Mouse (Mus musculus): ENCODE results near the gene Ankrd23. TPM values are rescaled to one million over a fixed set of nuclear protein-coding genes. Genes with fewer than 3 reads are reported as not detected.
A peak's percentile ranks its signal among the peaks of the same experiment; 100 is the strongest.

Gene Ankrd23
- polyA plus RNA-seq, 1 experiment from 2014 or later = 16.6 TPM

DNA sequence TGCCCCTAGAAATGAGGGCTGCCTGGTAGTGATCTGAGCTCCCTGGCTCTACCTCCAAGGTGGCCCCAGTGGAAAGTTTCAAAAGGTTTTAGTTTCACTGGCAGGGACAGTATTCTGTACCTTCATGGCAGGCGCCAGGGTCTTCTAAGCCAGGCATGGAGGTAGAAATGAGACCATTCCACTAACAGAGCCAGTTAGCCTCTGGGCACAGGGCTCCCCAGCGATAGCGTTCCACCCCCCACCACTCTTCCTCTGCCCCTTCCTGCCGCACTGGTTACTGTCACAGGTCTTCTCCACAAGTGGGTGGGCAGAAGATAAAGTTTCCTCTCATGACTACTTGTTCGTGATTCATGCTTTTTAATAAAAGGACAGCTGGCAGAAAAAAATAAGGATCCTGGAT, 23.2 kb upstream of the Ankrd23 start:
- H3K27me3 ChIP-seq (replicated peaks; ENCODE audit: low read depth, poor library complexity, severe bottlenecking) = peaks cover 9% of the 10 kb centered on the region; the same call in 1 of the 2 replicates
- H3K27ac ChIP-seq (replicated peaks) = no peak overlapping the region
- no peak for DNase-seq (ENCODE audit: low spot score)
- H3K36me3 ChIP-seq (replicated peaks) = peaks cover 10% of the 10 kb centered on the region
- peaks cover 72% of the 10 kb centered on the region for H3K4me1 ChIP-seq
- H3K9me3 ChIP-seq = no peaks in the 10 kb centered on the region
- H3K4me3 ChIP-seq = 0 out of 2 replicates have a peak overlapping the region, but pooled peaks have one; percentile 96
- 57% methylated on average over 5 of the region's 5 CpGs for WGBS

DNA sequence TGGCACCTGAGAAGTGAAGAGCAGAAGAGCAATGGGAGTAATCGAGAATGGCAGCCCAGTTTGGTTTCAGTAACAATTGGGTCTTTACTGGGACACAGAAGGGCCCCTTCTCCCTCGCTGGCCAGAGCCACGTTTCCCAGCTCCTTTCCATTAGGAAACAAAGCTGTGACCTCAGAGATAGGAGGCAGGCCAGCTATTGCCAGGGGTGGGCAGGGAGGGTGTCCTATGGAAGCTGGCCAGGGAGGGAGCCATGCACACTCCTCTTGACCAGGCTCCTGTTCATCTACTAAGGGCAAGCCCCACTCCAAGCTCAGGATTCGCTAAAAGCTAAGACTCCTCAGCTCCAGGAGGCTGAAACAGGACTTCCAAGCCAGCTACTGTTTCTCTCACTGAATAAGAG, 22.6 kb upstream of the Ankrd23 start:
- no peak for DNase-seq (ENCODE audit: low spot score)
- Histone ChIP-seq H3K36me3 (replicated peaks) (peaks cover 17% of the 10 kb centered on the region), H3K4me3 (peak overlapping the region; percentile 96), H3K27ac (replicated peaks) (peak overlapping the region; percentile 100), H3K27me3 (replicated peaks; ENCODE audit: low read depth, poor library complexity, severe bottlenecking) (peaks cover 9% of the 10 kb centered on the region; the same call in 1 of the 2 replicates), H3K9me3 (no peaks in the 10 kb centered on the region), H3K4me1 (peaks cover 74% of the 10 kb centered on the region)
- 3% methylated on average over 4 of the region's 4 CpGs for WGBS

DNA sequence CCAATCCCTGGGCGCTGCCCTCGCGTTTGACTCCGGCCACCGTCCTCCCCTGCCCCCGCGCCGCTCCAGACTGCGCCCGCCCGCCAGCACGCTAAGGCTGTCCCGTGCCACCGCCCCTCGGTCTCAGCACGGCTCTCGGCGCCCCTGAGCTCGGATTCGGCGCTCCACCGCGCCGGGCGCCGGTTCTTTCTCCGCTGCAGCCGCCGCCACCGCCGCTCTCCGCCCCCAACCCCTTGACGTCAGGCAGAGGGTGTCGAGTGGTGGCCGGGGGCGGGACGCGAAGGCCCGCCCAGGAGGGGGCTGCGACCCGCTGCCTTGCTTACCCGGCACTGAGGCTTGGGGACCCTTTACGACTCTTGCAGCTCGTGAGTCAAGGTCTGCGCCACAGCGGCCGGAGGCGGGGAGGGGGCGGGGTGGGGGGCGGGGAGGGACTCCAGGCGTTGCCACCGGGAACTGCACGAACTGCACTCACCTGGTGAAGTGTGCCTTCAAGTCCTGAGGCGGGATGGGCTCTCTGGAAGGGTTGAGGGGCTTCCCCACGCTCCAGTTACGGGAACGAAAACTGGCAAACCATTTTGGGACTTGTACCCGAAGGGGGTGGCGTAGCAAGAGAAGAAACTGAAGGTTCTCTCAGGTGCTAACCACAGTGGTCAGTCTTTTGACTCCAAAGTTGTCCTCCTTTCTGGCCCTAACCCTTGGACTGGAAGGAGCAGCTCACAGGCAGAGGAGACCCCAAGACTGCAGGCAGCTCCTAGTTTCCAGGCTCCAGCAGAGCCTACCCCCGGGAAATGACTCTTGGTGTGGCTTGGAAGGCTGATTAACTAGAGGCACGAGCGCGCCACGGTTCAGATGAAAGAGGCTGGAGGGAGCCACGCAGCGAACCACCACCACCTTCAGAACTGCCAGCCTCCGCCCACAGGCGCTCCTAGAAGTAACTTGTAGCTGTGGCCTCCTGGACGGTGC, 21.6 kb upstream of the Ankrd23 start, which contains the start of gene Sema4c:
TSS of gene Sema4c (minus strand) at position 319 of the 963 bp plus-strand sequence.
- Histone ChIP-seq H3K4me1 (peaks cover 77% of the 10 kb centered on the region), H3K9me3 (no peaks in the 10 kb centered on the region)
- peak; percentile 93 for DNase-seq (ENCODE audit: low spot score)

DNA sequence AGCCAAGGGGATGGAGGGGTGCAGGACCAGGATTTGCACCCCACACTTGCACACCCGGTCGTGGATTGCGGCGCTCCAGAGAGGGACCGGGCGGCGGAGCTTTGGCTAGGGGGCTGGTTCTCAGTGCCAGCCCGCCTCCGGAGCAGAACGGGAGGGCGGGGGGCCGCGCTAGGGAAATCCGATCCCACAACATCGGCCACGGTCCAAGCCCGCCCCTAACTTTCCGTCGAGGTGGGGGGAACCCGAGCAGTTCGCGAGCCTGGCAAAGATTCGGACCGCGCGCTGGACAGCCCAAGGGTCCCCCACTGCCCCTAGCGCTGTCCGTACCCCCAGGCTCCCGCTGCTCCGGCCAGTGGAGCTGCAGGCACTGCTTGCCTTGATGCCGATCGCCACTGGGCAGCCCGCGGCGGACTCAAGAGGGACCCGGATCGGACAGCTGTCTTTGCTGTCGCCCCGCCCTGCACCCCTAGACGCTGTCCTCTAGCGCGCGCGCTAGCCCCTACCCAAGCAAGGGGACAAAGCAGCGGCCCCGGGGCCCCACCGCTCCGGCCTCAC, 20.9 kb upstream of the Ankrd23 start:
- H3K27ac ChIP-seq (replicated peaks) = peak overlapping the region; percentile 100
- DNase-seq (ENCODE audit: low spot score) = peak; percentile 91
- H3K27me3 ChIP-seq (replicated peaks; ENCODE audit: low read depth, poor library complexity, severe bottlenecking) = peaks cover 9% of the 10 kb centered on the region; the same call in 1 of the 2 replicates
- peak overlapping the region; percentile 96 for H3K4me3 ChIP-seq
- WGBS = under 1% methylated on average over 48 of the region's 48 CpGs
- H3K4me1 ChIP-seq = peaks cover 72% of the 10 kb centered on the region
- peaks cover 34% of the 10 kb centered on the region for H3K36me3 ChIP-seq (replicated peaks)
- no peaks in the 10 kb centered on the region for H3K9me3 ChIP-seq

More for the DNA sequence above, 21.6 kb upstream of the Ankrd23 start, which contains the start of gene Sema4c:
- WGBS = under 1% methylated on average over 68 of the region's 69 CpGs
- H3K4me3 ChIP-seq = peak within 1 kb of the TSS; percentile 96
- H3K27ac ChIP-seq (replicated peaks) = peak within 1 kb of the TSS; percentile 100
- peaks cover 26% of the 10 kb centered on the region for H3K36me3 ChIP-seq (replicated peaks)
- peaks cover 9% of the 10 kb centered on the region; the same call in 1 of the 2 replicates for H3K27me3 ChIP-seq (replicated peaks; ENCODE audit: low read depth, poor library complexity, severe bottlenecking)

DNA sequence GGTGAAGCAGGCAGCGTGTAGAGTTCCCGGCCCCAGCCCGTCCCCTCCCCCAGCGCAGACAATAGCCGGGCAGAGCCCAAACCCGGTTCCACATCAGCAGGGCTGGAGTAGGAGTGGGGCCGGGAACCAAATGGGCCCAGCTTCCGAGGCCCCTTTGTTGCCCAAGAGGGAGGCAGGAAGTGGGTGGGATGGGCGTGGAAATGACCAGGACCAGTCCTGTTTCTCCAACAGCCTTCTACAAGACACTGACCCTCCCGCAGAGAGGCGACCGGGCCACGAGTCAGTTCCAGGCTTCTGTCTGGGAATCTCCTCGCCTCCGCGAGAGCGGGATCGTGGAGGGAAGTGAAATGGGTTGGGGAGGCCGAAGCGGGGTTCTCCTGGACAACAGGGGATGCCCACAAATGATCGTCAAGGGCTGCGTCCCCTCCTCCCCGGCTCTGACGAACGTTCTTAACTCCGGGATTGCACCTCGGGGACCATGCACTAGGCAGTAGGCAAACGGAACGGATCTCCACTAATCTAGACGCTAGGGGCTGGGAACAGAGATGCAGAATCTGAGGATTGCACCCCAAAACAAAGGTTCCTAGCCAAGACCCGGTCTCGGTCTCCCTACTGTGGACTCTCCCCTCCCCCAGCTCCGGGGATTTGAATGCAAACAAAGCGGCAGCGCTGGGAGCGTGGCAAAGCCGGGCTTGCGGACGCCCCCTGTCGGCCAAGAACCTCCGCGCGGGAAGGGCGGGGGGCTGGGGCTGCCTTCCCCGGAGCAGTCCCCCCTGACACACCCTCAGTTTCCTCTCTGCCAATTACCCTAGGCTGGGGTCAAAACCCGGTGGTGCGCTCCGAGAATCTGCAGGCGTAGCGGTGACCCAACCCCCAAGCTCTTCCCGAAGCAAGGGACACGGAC, 20.1 kb upstream of the Ankrd23 start:
- WGBS = under 1% methylated on average over 52 of the region's 52 CpGs
- Histone ChIP-seq H3K4me1 (peaks cover 64% of the 10 kb centered on the region), H3K27ac (replicated peaks) (peak overlapping the region; percentile 100)

DNA sequence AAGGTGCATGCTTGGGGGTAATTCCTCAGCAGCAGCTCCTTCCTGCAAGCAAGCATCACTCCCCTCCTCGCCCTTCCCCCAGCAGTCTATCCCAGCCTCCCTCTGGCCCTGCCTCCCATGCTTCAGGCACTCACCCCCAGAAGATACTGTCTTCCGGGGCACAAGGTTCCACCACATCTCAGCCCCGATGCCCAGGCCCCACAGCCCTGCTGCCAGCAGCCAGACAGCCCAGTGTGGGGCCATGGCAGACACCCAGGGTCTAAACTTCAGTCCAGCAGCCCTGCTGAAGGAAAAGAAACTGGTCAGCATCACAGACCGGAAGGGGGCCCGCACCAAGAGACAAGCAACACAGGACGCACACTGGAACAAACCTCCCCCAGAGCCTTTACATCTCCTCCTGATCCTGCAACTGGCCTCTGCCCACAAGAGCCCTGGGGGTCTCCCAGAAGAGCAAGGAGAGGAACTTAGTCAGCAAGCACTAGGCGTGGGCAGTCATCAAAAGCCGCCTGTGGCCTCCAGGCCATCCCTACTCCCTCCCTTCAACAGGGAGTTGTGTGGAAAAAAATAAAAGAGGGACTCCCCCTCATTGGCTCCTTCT, 19.2 kb upstream of the Ankrd23 start:
- Histone ChIP-seq H3K9me3 (no peaks in the 10 kb centered on the region), H3K36me3 (replicated peaks) (peaks cover 50% of the 10 kb centered on the region), H3K4me1 (peaks cover 57% of the 10 kb centered on the region), H3K27me3 (replicated peaks; ENCODE audit: low read depth, poor library complexity, severe bottlenecking) (peaks cover 9% of the 10 kb centered on the region; the same call in 1 of the 2 replicates), H3K4me3 (peak overlapping the region; percentile 96), H3K27ac (replicated peaks) (peak overlapping the region; percentile 100)
- DNase-seq (ENCODE audit: low spot score) = peak; percentile 64
- 5% methylated on average over 8 of the region's 8 CpGs for WGBS

More for the DNA sequence above, 20.1 kb upstream of the Ankrd23 start:
- no peaks in the 10 kb centered on the region for H3K9me3 ChIP-seq
- DNase-seq (ENCODE audit: low spot score) = peak; percentile 98
- peaks cover 41% of the 10 kb centered on the region for H3K36me3 ChIP-seq (replicated peaks)
- peak overlapping the region; percentile 96 for H3K4me3 ChIP-seq
- peaks cover 9% of the 10 kb centered on the region; the same call in 1 of the 2 replicates for H3K27me3 ChIP-seq (replicated peaks; ENCODE audit: low read depth, poor library complexity, severe bottlenecking)

DNA sequence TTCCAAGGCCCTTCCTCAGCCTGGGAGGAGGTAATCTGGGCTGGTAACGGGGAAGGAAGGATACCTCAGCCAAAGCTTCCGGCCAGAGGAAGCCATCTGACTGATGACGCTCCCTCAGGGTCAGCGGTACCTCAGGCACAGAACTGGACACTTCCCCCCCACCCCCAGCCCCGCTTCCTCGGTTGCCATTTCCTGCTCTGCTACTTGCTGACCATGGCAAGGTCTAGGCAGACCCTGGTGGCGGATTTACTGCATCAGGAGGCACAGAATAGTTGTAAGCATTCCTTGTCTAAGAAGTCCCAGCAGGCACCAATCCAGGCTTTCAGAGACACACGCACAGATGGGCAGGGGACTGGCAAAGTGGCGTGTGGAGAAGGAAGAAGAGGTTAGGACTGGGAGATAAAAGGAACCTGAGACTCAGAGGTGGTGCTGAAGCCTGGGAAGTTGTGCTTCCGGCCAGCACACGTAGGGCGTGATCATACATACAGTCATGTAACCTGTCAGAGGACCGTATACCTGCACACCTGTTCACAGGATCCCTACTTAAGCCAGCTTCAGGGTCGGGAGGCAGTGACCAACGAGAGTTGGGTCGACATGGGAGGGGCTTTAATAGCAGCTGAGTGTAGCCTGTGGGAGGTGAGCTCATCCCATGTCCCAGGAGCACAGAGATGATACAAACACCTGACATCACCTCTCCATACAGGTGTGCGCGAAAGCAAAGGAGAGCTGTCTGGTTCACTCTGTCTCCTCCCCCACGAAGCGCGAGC, 18.1 kb upstream of the Ankrd23 start:
- Histone ChIP-seq H3K4me1 (peaks cover 60% of the 10 kb centered on the region), H3K27me3 (replicated peaks; ENCODE audit: low read depth, poor library complexity, severe bottlenecking) (peaks cover 6% of the 10 kb centered on the region; the same call in 1 of the 2 replicates), H3K4me3 (peak overlapping the region; percentile 96), H3K36me3 (replicated peaks) (peaks cover 61% of the 10 kb centered on the region), H3K27ac (replicated peaks) (peak overlapping the region; percentile 100), H3K9me3 (no peaks in the 10 kb centered on the region)
- WGBS = 72% methylated on average over 21 of the region's 21 CpGs
- no peak for DNase-seq (ENCODE audit: low spot score)

DNA sequence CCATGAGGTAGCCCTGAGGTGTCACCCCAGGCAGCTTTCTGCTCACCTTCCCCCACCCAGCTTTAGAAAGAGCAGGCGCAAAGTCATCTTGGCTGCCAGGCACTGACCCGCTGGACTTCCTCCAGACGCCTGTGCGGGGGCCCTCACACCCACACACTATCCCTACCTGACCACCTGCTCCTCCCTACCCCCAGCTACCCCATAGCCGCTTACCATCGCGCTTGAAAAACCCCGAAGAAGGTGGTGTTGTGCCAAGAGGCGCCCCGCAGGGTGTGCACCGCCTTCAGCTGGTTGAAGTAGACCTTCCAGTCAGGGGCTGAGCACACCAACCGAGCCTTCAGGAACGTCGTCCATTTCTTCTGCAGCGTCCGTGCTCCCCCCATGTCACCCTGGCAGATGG, 15.8 kb upstream of the Ankrd23 start:
- no peak for DNase-seq (ENCODE audit: low spot score)
- no peak overlapping the region for H3K27ac ChIP-seq (replicated peaks)
- peaks cover 64% of the 10 kb centered on the region for H3K4me1 ChIP-seq
- no peak overlapping the region for H3K4me3 ChIP-seq
- WGBS = 92% methylated on average over 16 of the region's 16 CpGs
- no peaks in the 10 kb centered on the region for H3K27me3 ChIP-seq (replicated peaks; ENCODE audit: low read depth, poor library complexity, severe bottlenecking)
- H3K9me3 ChIP-seq = no peaks in the 10 kb centered on the region
- peaks cover 80% of the 10 kb centered on the region for H3K36me3 ChIP-seq (replicated peaks)

DNA sequence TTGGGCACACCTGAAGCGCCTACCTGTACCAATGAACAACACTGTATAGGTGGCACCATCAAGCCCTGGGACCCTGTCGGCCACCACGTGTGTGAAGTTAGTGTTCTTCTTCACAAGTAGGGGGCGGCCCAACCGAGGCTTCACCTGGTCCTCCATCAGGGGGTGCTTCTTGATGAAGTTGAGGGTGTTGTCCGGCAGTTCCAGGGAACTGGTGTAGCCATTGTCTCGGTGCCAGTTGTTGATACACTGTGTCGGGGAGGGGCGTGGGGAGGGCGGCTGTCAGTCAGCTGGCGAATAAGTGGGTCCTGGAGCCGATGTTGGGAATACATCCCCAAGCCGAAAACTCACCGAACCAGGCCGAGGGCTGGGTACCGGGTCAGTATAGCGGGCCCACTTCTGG, 15.2 kb upstream of the Ankrd23 start:
- WGBS = 88% methylated on average over 17 of the region's 17 CpGs
- peaks cover 69% of the 10 kb centered on the region for H3K4me1 ChIP-seq

DNA sequence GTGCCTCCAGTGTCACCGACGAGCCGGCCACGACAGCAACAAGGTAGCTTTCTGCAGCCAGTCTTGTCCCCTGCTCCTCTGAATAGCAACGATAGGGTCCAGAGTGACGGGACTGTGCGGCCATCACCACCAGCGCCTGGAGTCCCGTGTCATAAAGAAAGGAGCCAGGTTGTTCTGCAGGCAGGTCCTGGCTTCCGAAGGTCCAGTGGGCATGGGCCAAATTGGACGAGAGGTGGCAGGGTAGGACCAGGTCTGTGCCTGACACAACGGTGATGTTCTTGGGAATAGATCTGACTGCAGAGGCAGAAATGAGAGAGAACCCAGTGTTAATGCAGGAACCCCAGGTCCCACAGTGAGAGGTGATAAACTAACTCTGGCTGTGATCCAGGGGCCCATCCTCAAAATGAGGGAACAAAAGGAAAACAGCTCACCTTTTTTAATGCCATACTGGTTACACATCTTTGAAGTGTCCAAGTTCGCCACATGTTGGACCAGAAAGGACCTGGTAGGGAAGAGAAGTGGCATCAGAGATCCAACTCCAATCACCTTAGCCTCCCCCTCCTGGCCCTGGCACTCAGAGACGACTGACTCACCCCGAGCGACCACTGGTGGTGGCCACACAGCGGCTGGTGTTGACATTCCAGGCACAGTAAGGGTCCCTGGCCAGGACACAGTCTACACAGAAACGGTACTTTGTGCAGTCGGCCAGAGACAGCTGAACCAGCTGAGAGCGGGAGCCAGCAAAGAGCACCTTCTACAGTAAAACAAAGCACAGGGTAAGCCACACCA, 13.6 kb upstream of the Ankrd23 start:
- no peak for DNase-seq (ENCODE audit: low spot score)
- Histone ChIP-seq H3K4me3 (peak overlapping the region; percentile 0; the same call in 1 of the 2 replicates), H3K36me3 (replicated peaks) (peaks cover 74% of the 10 kb centered on the region), H3K9me3 (no peaks in the 10 kb centered on the region), H3K27me3 (replicated peaks; ENCODE audit: low read depth, poor library complexity, severe bottlenecking) (no peaks in the 10 kb centered on the region), H3K4me1 (peaks cover 73% of the 10 kb centered on the region), H3K27ac (replicated peaks) (no peak overlapping the region)
- 79% methylated on average over 20 of the region's 20 CpGs for WGBS

More for the DNA sequence above, 15.2 kb upstream of the Ankrd23 start:
- DNase-seq (ENCODE audit: low spot score) = no peak
- H3K27ac ChIP-seq (replicated peaks) = no peak overlapping the region
- no peaks in the 10 kb centered on the region for H3K27me3 ChIP-seq (replicated peaks; ENCODE audit: low read depth, poor library complexity, severe bottlenecking)
- H3K36me3 ChIP-seq (replicated peaks) = peaks cover 80% of the 10 kb centered on the region
- H3K9me3 ChIP-seq = no peaks in the 10 kb centered on the region
- no peak overlapping the region for H3K4me3 ChIP-seq
